Mouse (Mus musculus): ENCODE results near the gene Sumo1.

- no peak for TF ChIP-seq CTCF (IDR thresholded peaks at IDR 0.05; ENCODE audit: borderline replicate concordance, insufficient read depth, low read length)
- no peak for TF ChIP-seq POLR2A (IDR thresholded peaks at IDR 0.05; ENCODE audit: low read depth, low read length)
Measured at GRCm38 (mm10) chr1:59607071-59607470, 63.6 kb downstream of the Sumo1 start.

All from embryonic fibroblast, embryonic 13.5 days (primary cell).